Mouse (Mus musculus): ENCODE measurements at regions not wholly inside any gene's neighbourhood (a gene's known extent, or its start where the extent isn't known, plus 50 kb on each side); places are given as distances from the start of the nearest gene placed in this dataset.
A peak's percentile ranks its signal among the peaks of the same experiment; 100 is the strongest.

- TF ChIP-seq CEBPB (IDR thresholded peaks at IDR 0.05; ENCODE audit: insufficient read depth, poor library complexity, severe bottlenecking) (no peak), USF1 (IDR thresholded peaks at IDR 0.05; ENCODE audit: low read depth) (no peak), MAX (IDR thresholded peaks at IDR 0.05; ENCODE audit: low read depth) (no peak), POLR2A (IDR thresholded peaks at IDR 0.05; ENCODE audit: insufficient read length, low read depth) (no peak), POLR2AphosphoS2 (IDR thresholded peaks at IDR 0.05; ENCODE audit: insufficient read length, low read depth) (no peak), MYOD1 (IDR thresholded peaks at IDR 0.05; ENCODE audit: control insufficient read depth in 1 of 3, insufficient read length in 2 of 3, low read depth in 2 of 3) (no peak), MYOG (IDR thresholded peaks at IDR 0.05; ENCODE audit: control insufficient read depth in 1 of 3, insufficient read depth in 1 of 3, insufficient read length in 2 of 3, low read depth in 2 of 3) (no peak), E2F4 (IDR thresholded peaks at IDR 0.05; ENCODE audit: insufficient read depth) (no peak)
- Histone ChIP-seq H3K36me3 (ENCODE audit: control insufficient read depth, insufficient read depth) (no peaks in the 10 kb centered on the region), H3ac (ENCODE audit: control insufficient read depth, insufficient read length) (no peak overlapping the region), H3K4me3 (no peak overlapping the region), H3K79me2 (ENCODE audit: control insufficient read depth, insufficient read depth) (no peaks in the 10 kb centered on the region), H3K4me2 (ENCODE audit: low read depth) (no peak overlapping the region), H3K27me3 (ENCODE audit: control insufficient read depth, insufficient read depth, insufficient read length) (no peaks in the 10 kb centered on the region)
These were observed 76.5 kb downstream of the Pttg1 start for GRCm38 (mm10) chr11:43349564-43349963.

- Histone ChIP-seq H3K27me3 (ENCODE audit: control insufficient read depth, insufficient read depth, insufficient read length) (no peaks in the 10 kb centered on the region), H3K36me3 (ENCODE audit: control insufficient read depth, insufficient read depth) (no peaks in the 10 kb centered on the region), H3K4me2 (ENCODE audit: low read depth) (no peak overlapping the region), H3ac (ENCODE audit: control insufficient read depth, insufficient read length) (no peak overlapping the region), H3K79me2 (ENCODE audit: control insufficient read depth, insufficient read depth) (no peaks in the 10 kb centered on the region), H3K4me3 (no peak overlapping the region)
- TF ChIP-seq CEBPB (IDR thresholded peaks at IDR 0.05; ENCODE audit: insufficient read depth, poor library complexity, severe bottlenecking): no peak
- TF ChIP-seq USF1 (IDR thresholded peaks at IDR 0.05; ENCODE audit: low read depth): no peak
- TF ChIP-seq POLR2A (IDR thresholded peaks at IDR 0.05; ENCODE audit: insufficient read length, low read depth): no peak
- TF ChIP-seq SRF (IDR thresholded peaks at IDR 0.05; ENCODE audit: control insufficient read depth, insufficient read length, low read depth): no peak
- TF ChIP-seq MYOG (IDR thresholded peaks at IDR 0.05; ENCODE audit: control insufficient read depth in 1 of 3, insufficient read depth in 1 of 3, insufficient read length in 2 of 3, low read depth in 2 of 3): no peak
- TF ChIP-seq E2F4 (IDR thresholded peaks at IDR 0.05; ENCODE audit: insufficient read depth): no peak
- TF ChIP-seq MYOD1 (IDR thresholded peaks at IDR 0.05; ENCODE audit: control insufficient read depth in 1 of 3, insufficient read length in 2 of 3, low read depth in 2 of 3): no peak
- TF ChIP-seq REST (IDR thresholded peaks at IDR 0.05; ENCODE audit: insufficient read depth, insufficient read length): no peak
- TF ChIP-seq TCF12 (IDR thresholded peaks at IDR 0.05; ENCODE audit: insufficient read depth, poor library complexity, severe bottlenecking): no peak
- no peak for TF ChIP-seq TCF3 (IDR thresholded peaks at IDR 0.05; ENCODE audit: insufficient read length, low read depth)
- TF ChIP-seq POLR2AphosphoS2 (IDR thresholded peaks at IDR 0.05; ENCODE audit: insufficient read length, low read depth): no peak
- no peak for TF ChIP-seq MAX (IDR thresholded peaks at IDR 0.05; ENCODE audit: low read depth)
These were observed 77.5 kb downstream of the Pttg1 start for GRCm38 (mm10) chr11:43348571-43348970.

GRCm38 (mm10) chr11:43346489-43346888 is 79.6 kb downstream of the Pttg1 start:
- Histone ChIP-seq H3ac (ENCODE audit: control insufficient read depth, insufficient read length) (no peak overlapping the region), H3K4me2 (ENCODE audit: low read depth) (no peak overlapping the region), H3K36me3 (ENCODE audit: control insufficient read depth, insufficient read depth) (no peaks in the 10 kb centered on the region), H3K79me2 (ENCODE audit: control insufficient read depth, insufficient read depth) (no peaks in the 10 kb centered on the region), H3K27me3 (ENCODE audit: control insufficient read depth, insufficient read depth, insufficient read length) (no peaks in the 10 kb centered on the region), H3K4me3 (no peak overlapping the region)
- TF ChIP-seq MAX (IDR thresholded peaks at IDR 0.05; ENCODE audit: low read depth) (no peak), CEBPB (IDR thresholded peaks at IDR 0.05; ENCODE audit: insufficient read depth, poor library complexity, severe bottlenecking) (no peak), MYOG (IDR thresholded peaks at IDR 0.05; ENCODE audit: control insufficient read depth in 1 of 3, insufficient read depth in 1 of 3, insufficient read length in 2 of 3, low read depth in 2 of 3) (no peak), E2F4 (IDR thresholded peaks at IDR 0.05; ENCODE audit: insufficient read depth) (no peak)

DNA sequence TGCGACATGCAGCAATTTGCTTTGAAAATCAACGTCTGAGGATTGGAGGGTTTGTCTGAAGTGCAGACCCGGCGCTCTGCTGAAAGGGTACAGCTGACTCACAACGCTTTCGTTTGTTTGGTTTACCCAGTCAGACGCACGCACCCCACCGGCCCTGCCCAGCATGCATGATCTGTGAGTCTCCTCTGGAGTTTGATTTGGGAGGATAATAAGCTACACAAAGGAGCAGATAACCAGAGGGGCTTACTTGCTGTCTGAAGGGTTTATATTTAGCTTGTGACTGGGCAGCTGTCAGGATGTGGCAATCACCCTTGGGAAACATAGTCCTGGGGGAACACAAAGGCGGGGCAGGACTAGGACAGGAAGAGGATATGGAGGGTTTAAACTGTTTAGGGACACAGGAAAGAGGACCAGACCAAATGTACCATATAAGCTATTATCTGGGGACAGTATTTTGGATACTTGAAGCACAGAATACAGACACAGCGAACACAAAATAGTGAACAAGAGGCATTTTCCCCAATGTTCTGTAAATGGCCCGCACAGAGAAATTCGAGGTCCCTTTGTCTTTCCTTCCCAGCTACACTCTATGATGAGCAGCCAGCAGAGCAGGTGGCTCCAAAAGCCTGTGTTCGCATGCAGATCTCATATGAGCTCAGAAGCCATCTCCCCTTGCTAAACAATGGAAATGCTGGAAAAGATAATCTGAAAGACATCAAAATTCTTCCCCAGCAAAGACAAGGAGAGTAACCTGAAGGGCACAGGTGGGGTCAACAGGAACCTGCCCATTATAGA is 81.1 kb downstream of the Pttg1 start:
- Histone ChIP-seq H3K4me3 (no peak overlapping the region), H3K27me3 (ENCODE audit: control insufficient read depth, insufficient read depth, insufficient read length) (no peaks in the 10 kb centered on the region), H3ac (ENCODE audit: control insufficient read depth, insufficient read length) (no peak overlapping the region), H3K4me2 (ENCODE audit: low read depth) (peak overlapping the region; percentile 81), H3K79me2 (ENCODE audit: control insufficient read depth, insufficient read depth) (no peaks in the 10 kb centered on the region), H3K36me3 (ENCODE audit: control insufficient read depth, insufficient read depth) (no peaks in the 10 kb centered on the region)
- TF ChIP-seq MYOD1 (IDR thresholded peaks at IDR 0.05; ENCODE audit: control insufficient read depth in 1 of 3, insufficient read length in 2 of 3, low read depth in 2 of 3) (peak in 2 of 3 experiments; percentile 11 to 48), CEBPB (IDR thresholded peaks at IDR 0.05; ENCODE audit: insufficient read depth, poor library complexity, severe bottlenecking) (peak; percentile 68), TCF12 (IDR thresholded peaks at IDR 0.05; ENCODE audit: insufficient read depth, poor library complexity, severe bottlenecking) (no peak)

GRCm38 (mm10) chr11:43343574-43343973 is 82.5 kb downstream of the Pttg1 start:
- no peak overlapping the region for H3ac ChIP-seq (ENCODE audit: control insufficient read depth, insufficient read length)
- TF ChIP-seq POLR2AphosphoS2 (IDR thresholded peaks at IDR 0.05; ENCODE audit: insufficient read length, low read depth) (no peak), MYOG (IDR thresholded peaks at IDR 0.05; ENCODE audit: control insufficient read depth in 1 of 3, insufficient read depth in 1 of 3, insufficient read length in 2 of 3, low read depth in 2 of 3) (no peak), E2F4 (IDR thresholded peaks at IDR 0.05; ENCODE audit: insufficient read depth) (no peak), REST (IDR thresholded peaks at IDR 0.05; ENCODE audit: insufficient read depth, insufficient read length) (no peak), TCF3 (IDR thresholded peaks at IDR 0.05; ENCODE audit: insufficient read length, low read depth) (no peak), TCF12 (IDR thresholded peaks at IDR 0.05; ENCODE audit: insufficient read depth, poor library complexity, severe bottlenecking) (no peak), POLR2A (IDR thresholded peaks at IDR 0.05; ENCODE audit: insufficient read length, low read depth) (no peak), CEBPB (IDR thresholded peaks at IDR 0.05; ENCODE audit: insufficient read depth, poor library complexity, severe bottlenecking) (no peak)
- no peaks in the 10 kb centered on the region for H3K27me3 ChIP-seq (ENCODE audit: control insufficient read depth, insufficient read depth, insufficient read length)
- H3K4me2 ChIP-seq (ENCODE audit: low read depth): no peak overlapping the region
- H3K79me2 ChIP-seq (ENCODE audit: control insufficient read depth, insufficient read depth): no peaks in the 10 kb centered on the region
- no peaks in the 10 kb centered on the region for H3K36me3 ChIP-seq (ENCODE audit: control insufficient read depth, insufficient read depth)
- H3K4me3 ChIP-seq: no peak overlapping the region
